Mouse (Mus musculus) heart, embryonic 11.5 days (tissue): ENCODE results near the gene Lingo1. TPM values are rescaled to one million over a fixed set of nuclear protein-coding genes. Genes with fewer than 3 reads are reported as not detected.

Experiments
- ATAC-seq: fragments of 200-750 bp; cut with Nextera tagmentation; replicated peaks from 2 replicates; pipeline ENCODE4 v1.8.0; 2017; ENCODE audit warnings: moderate library complexity; ENCODE audit not compliant: insufficient number of reproducible peaks, low FRiP score, low TSS enrichment
- H3K27ac ChIP-seq: fragments of 300-500 bp; sonication (generic); 2 replicates; pipeline ENCODE4 v1.5.1; 2014; ENCODE audit warnings: mild to moderate bottlenecking, low read depth, low read length
- H3K27me3 ChIP-seq: fragments of 300-500 bp; sonication (generic); 2 replicates; pipeline ENCODE4 v1.6.1; 2014; ENCODE audit warnings: mild to moderate bottlenecking, low read length, mixed read lengths; ENCODE audit not compliant: control insufficient read depth, insufficient read depth
- H3K36me3 ChIP-seq: fragments of 300-500 bp; sonication (generic); 2 replicates; pipeline ENCODE4 v1.6.1; 2014; ENCODE audit warnings: mild to moderate bottlenecking, low read length, moderate library complexity, mixed read lengths; ENCODE audit not compliant: control insufficient read depth, insufficient read depth
- H3K4me1 ChIP-seq: fragments of 300-500 bp; sonication (generic); 2 replicates; pipeline ENCODE4 v1.6.1; 2014; ENCODE audit warnings: low read length; ENCODE audit not compliant: control insufficient read depth, insufficient read depth
- H3K4me2 ChIP-seq: fragments of 300-500 bp; sonication (generic); 2 replicates; pipeline ENCODE4 v1.6.1; 2014; ENCODE audit warnings: mild to moderate bottlenecking, moderate library complexity
- H3K4me3 ChIP-seq: fragments of 300-500 bp; sonication (generic); 2 replicates; pipeline ENCODE4 v1.5.1; 2014; ENCODE audit warnings: low read depth, low read length
- H3K9ac ChIP-seq: fragments of 300-500 bp; sonication (generic); 2 replicates; pipeline ENCODE4 v1.6.1; 2014; ENCODE audit warnings: mild to moderate bottlenecking, low read depth, low read length, moderate library complexity
- H3K9me3 ChIP-seq: fragments of 300-500 bp; sonication (generic); replicated peaks from 2 replicates; pipeline ENCODE4 v1.6.1; 2016; ENCODE audit warnings: low read length; ENCODE audit not compliant: control insufficient read depth
- whole genome bisulfite sequencing: fragments of 180-500 bp; shearing (Covaris S2); extraction: QIAGEN DNeasy Blood & Tissue Kit; methylation state at CpG from one replicate; pipeline ENCODE4 v1.1.7; 2014; ENCODE audit not compliant: insufficient replicate concordance; 5-methylcytosine and 5-hydroxymethylcytosine counted together
- polyA plus RNA-seq: library from polyadenylated mRNA; unstranded; fragments of >200 nt; fragmentation: Nextera tagmentation; extraction: Ambion mirVana; gene quantifications from 2 replicates; pipeline ENCODE4 v1.2.1, GENCODE M21; 2014

Gene Lingo1
- polyA plus RNA-seq, 1 experiment from 2014 or later: 2.4 TPM

GRCm38 (mm10) chr9:56725814-56726213 is 70.5 kb downstream of the Lingo1 start:
- no peak overlapping the region for H3K27ac ChIP-seq
- no peaks in the 10 kb centered on the region for H3K36me3 ChIP-seq
- H3K9me3 ChIP-seq: no peaks in the 10 kb centered on the region
- H3K4me3 ChIP-seq: no peak overlapping the region
- 17% methylated on average over 2 of the region's 2 CpGs for WGBS
- H3K9ac ChIP-seq: no peak overlapping the region
- peaks cover 14% of the 10 kb centered on the region for H3K27me3 ChIP-seq
- no peaks in the 10 kb centered on the region for H3K4me1 ChIP-seq
- no peak for ATAC-seq
- H3K4me2 ChIP-seq: no peak overlapping the region

GRCm38 (mm10) chr9:56722089-56722825 is 74.0 kb downstream of the Lingo1 start:
- no peak overlapping the region for H3K4me2 ChIP-seq
- H3K27me3 ChIP-seq: peaks cover 5% of the 10 kb centered on the region
- H3K36me3 ChIP-seq: no peaks in the 10 kb centered on the region
- no peaks in the 10 kb centered on the region for H3K9me3 ChIP-seq
- no peak overlapping the region for H3K27ac ChIP-seq
- WGBS: 68% methylated on average over 11 of the region's 11 CpGs
- no peaks in the 10 kb centered on the region for H3K4me1 ChIP-seq
- no peak for ATAC-seq
- H3K4me3 ChIP-seq: no peak overlapping the region
- no peak overlapping the region for H3K9ac ChIP-seq

GRCm38 (mm10) chr9:56718984-56719383 is 77.3 kb downstream of the Lingo1 start:
- ATAC-seq: no peak
- Histone ChIP-seq H3K4me1 (no peaks in the 10 kb centered on the region), H3K36me3 (no peaks in the 10 kb centered on the region), H3K4me2 (no peak overlapping the region), H3K27ac (no peak overlapping the region), H3K27me3 (no peaks in the 10 kb centered on the region), H3K4me3 (no peak overlapping the region), H3K9me3 (no peaks in the 10 kb centered on the region), H3K9ac (no peak overlapping the region)
- 66% methylated on average over 3 of the region's 3 CpGs for WGBS

GRCm38 (mm10) chr9:56716565-56716964 is 79.7 kb downstream of the Lingo1 start:
- ATAC-seq: no peak
- 90% methylated on average over 3 of the region's 3 CpGs for WGBS

GRCm38 (mm10) chr9:56716066-56716465 is 80.2 kb downstream of the Lingo1 start:
- H3K27ac ChIP-seq: no peak overlapping the region
- H3K4me3 ChIP-seq: no peak overlapping the region
- H3K27me3 ChIP-seq: no peaks in the 10 kb centered on the region
- 68% methylated on average over 3 of the region's 3 CpGs for WGBS
- no peaks in the 10 kb centered on the region for H3K36me3 ChIP-seq
- no peak overlapping the region for H3K4me2 ChIP-seq
- no peak for ATAC-seq
- H3K4me1 ChIP-seq: no peaks in the 10 kb centered on the region
- H3K9me3 ChIP-seq: no peaks in the 10 kb centered on the region
- no peak overlapping the region for H3K9ac ChIP-seq

More at GRCm38 (mm10) chr9:56716565-56716964, 79.7 kb downstream of the Lingo1 start:
- H3K36me3 ChIP-seq: no peaks in the 10 kb centered on the region
- no peaks in the 10 kb centered on the region for H3K4me1 ChIP-seq
- no peak overlapping the region for H3K9ac ChIP-seq
- H3K9me3 ChIP-seq: no peaks in the 10 kb centered on the region
- no peaks in the 10 kb centered on the region for H3K27me3 ChIP-seq
- no peak overlapping the region for H3K4me3 ChIP-seq
- no peak overlapping the region for H3K4me2 ChIP-seq
- H3K27ac ChIP-seq: no peak overlapping the region

- H3K4me3 ChIP-seq: no peak overlapping the region
- no peak overlapping the region for H3K27ac ChIP-seq
- no peaks in the 10 kb centered on the region for H3K4me1 ChIP-seq
- no peaks in the 10 kb centered on the region for H3K9me3 ChIP-seq
- 67% methylated on average over 1 of the region's 1 CpGs for WGBS
- no peak overlapping the region for H3K9ac ChIP-seq
- no peak for ATAC-seq
- H3K27me3 ChIP-seq: no peaks in the 10 kb centered on the region
- no peaks in the 10 kb centered on the region for H3K36me3 ChIP-seq
- H3K4me2 ChIP-seq: no peak overlapping the region
These were observed 81.9 kb downstream of the Lingo1 start for GRCm38 (mm10) chr9:56714391-56714790.

- WGBS: 48% methylated on average over 14 of the region's 14 CpGs
- Histone ChIP-seq H3K9ac (no peak overlapping the region), H3K27me3 (no peaks in the 10 kb centered on the region), H3K4me3 (peak overlapping the region; percentile 8; the same call in 1 of the 2 replicates), H3K4me1 (no peaks in the 10 kb centered on the region), H3K27ac (0 out of 2 replicates have a peak overlapping the region, but pooled peaks have one; percentile 24), H3K9me3 (no peaks in the 10 kb centered on the region), H3K4me2 (peak overlapping the region; percentile 54), H3K36me3 (no peaks in the 10 kb centered on the region)
- ATAC-seq: 0 out of 2 replicates have a peak, but pooled peaks have one; percentile 39
These were observed 83.5 kb downstream of the Lingo1 start for GRCm38 (mm10) chr9:56712667-56713369.

GRCm38 (mm10) chr9:56710958-56711357 is 85.3 kb downstream of the Lingo1 start:
- Histone ChIP-seq H3K27me3 (no peaks in the 10 kb centered on the region), H3K9ac (no peak overlapping the region), H3K9me3 (no peaks in the 10 kb centered on the region), H3K36me3 (no peaks in the 10 kb centered on the region), H3K4me3 (no peak overlapping the region), H3K4me1 (no peaks in the 10 kb centered on the region), H3K27ac (no peak overlapping the region), H3K4me2 (no peak overlapping the region)
- 73% methylated on average over 6 of the region's 6 CpGs for WGBS
- no peak for ATAC-seq
